Mouse (Mus musculus): ENCODE measurements around the gene Mllt10. TPM values are rescaled to one million over a fixed set of nuclear protein-coding genes. Genes with fewer than 3 reads are reported as not detected.

The Mllt10 gene
- 38.7 and 43.5 TPM in 2 replicates for polyA plus RNA-seq (2014; fragmentation: Nextera tagmentation; extraction: Ambion mirVana)

DNA sequence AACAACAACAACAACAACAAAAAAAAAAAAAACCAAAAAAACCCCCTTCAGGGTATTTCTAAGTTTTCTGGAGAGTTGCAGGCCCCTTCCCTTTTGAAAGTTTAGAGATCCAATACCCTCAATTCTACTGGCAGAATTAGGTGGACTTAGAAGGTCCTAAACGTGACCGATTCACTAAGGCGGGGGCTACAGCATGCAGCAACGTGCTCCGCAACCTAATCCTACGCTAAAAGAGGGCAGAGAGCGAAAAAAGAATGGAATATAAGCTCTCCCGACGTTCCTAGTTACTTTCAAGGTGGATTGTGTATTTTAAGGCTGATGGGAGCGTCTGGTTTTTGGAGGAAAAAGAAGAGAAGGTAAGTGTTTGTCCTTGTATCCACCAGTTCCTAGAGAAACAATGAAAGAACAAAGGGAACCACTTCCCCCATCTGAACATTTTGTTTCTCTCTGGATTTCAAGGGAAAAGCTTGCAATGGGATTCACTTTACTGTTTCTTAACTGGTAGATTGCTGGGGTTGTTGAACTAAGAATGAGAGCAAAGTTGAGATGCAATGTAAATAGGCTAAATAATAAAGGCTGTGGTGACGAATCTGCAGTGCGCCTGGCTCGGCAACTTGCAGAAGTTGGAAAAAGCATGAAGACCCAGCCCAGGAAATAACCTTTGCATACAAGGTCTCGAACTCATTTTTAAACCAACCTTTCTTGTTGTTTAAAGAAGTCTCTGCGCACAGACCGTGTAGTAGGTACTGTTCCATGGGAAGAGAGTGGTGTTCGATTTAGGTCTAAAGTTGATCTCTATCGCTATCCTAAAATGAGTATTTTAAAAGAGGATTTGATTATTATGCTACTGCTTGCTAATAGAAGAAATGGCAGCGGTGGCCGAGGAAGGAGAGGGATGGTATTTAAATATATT lies at the start of gene Mllt10:
Mllt10 (plus strand) TSS at position 222 of the 913 bp plus-strand sequence.
- no peak for ATAC-seq
- Histone ChIP-seq H3K9me3 (replicated peaks; ENCODE audit: control insufficient read depth, low read length) (no peaks in the 10 kb centered on the region), H3K36me3 (ENCODE audit: control insufficient read depth, insufficient read depth, low read length) (no peaks in the 10 kb centered on the region), H3K27ac (ENCODE audit: low read depth, low read length) (peak within 1 kb of the TSS; percentile 100), H3K27me3 (replicated peaks; ENCODE audit: control insufficient read depth, insufficient read depth, low read length) (no peaks in the 10 kb centered on the region), H3K4me3 (ENCODE audit: low read depth, low read length) (peak within 1 kb of the TSS; percentile 57), H3K4me1 (ENCODE audit: control insufficient read depth, insufficient read depth, low read length) (peaks cover 27% of the 10 kb centered on the region), H3K9ac (ENCODE audit: low read length) (peak within 1 kb of the TSS; percentile 98), H3K4me2 (ENCODE audit: low read length) (peak within 1 kb of the TSS; percentile 98)
- peak; percentile 64 for DNase-seq (ENCODE audit: low spot score)
- 1% methylated on average over 20 of the region's 20 CpGs for WGBS

DNA sequence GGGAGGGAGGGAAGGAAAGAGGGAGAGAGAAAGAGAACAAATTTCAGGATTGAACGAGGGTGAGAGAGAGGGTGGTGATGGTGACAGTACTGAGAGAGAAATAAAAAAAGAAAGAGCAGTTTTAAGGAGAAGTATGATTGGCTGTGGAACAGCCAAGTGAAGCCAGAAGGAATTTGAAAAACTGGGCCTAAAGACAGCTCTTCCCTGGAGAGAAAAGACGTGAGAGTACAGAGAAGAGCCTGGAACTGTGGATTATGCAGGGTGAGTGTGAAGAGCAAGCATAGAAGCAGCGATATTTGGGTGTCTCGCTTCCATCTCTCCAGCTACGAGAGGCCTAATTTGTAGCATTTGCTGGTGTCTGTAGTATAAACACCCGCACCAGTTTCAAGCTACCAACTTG lies 43.8 kb upstream of the Mllt10 start:
- Histone ChIP-seq H3K4me3 (ENCODE audit: low read depth, low read length) (no peak overlapping the region), H3K4me1 (ENCODE audit: control insufficient read depth, insufficient read depth, low read length) (no peaks in the 10 kb centered on the region), H3K36me3 (ENCODE audit: control insufficient read depth, insufficient read depth, low read length) (no peaks in the 10 kb centered on the region), H3K9me3 (replicated peaks; ENCODE audit: control insufficient read depth, low read length) (no peaks in the 10 kb centered on the region), H3K9ac (ENCODE audit: low read length) (no peak overlapping the region), H3K27me3 (replicated peaks; ENCODE audit: control insufficient read depth, insufficient read depth, low read length) (no peaks in the 10 kb centered on the region), H3K27ac (ENCODE audit: low read depth, low read length) (no peak overlapping the region), H3K4me2 (ENCODE audit: low read length) (no peak overlapping the region)
- no peak; the same call in 1 of the 2 replicates for ATAC-seq
- WGBS = 86% methylated on average over 6 of the region's 6 CpGs
- no peak for DNase-seq (ENCODE audit: low spot score)

- 91% methylated on average over 3 of the region's 3 CpGs for WGBS
- Histone ChIP-seq H3K4me3 (ENCODE audit: low read depth, low read length) (no peak overlapping the region), H3K4me1 (ENCODE audit: control insufficient read depth, insufficient read depth, low read length) (no peaks in the 10 kb centered on the region), H3K27me3 (replicated peaks; ENCODE audit: control insufficient read depth, insufficient read depth, low read length) (no peaks in the 10 kb centered on the region), H3K36me3 (ENCODE audit: control insufficient read depth, insufficient read depth, low read length) (no peaks in the 10 kb centered on the region), H3K27ac (ENCODE audit: low read depth, low read length) (no peak overlapping the region), H3K9ac (ENCODE audit: low read length) (no peak overlapping the region), H3K9me3 (replicated peaks; ENCODE audit: control insufficient read depth, low read length) (no peaks in the 10 kb centered on the region), H3K4me2 (ENCODE audit: low read length) (no peak overlapping the region)
- no peak for DNase-seq (ENCODE audit: low spot score)
- no peak for ATAC-seq
Observed at GRCm38 (mm10) chr2:18012866-18013265, 42.2 kb upstream of the Mllt10 start.

- Histone ChIP-seq H3K4me2 (ENCODE audit: low read length) (no peak overlapping the region), H3K9ac (ENCODE audit: low read length) (no peak overlapping the region), H3K4me3 (ENCODE audit: low read depth, low read length) (no peak overlapping the region), H3K4me1 (ENCODE audit: control insufficient read depth, insufficient read depth, low read length) (no peaks in the 10 kb centered on the region), H3K27me3 (replicated peaks; ENCODE audit: control insufficient read depth, insufficient read depth, low read length) (no peaks in the 10 kb centered on the region), H3K9me3 (replicated peaks; ENCODE audit: control insufficient read depth, low read length) (no peaks in the 10 kb centered on the region), H3K27ac (ENCODE audit: low read depth, low read length) (no peak overlapping the region), H3K36me3 (ENCODE audit: control insufficient read depth, insufficient read depth, low read length) (no peaks in the 10 kb centered on the region)
- WGBS = 46% methylated on average over 3 of the region's 3 CpGs
- ATAC-seq (no peak), DNase-seq (ENCODE audit: low spot score) (no peak)
Observed at GRCm38 (mm10) chr2:18015581-18015980, 39.5 kb upstream of the Mllt10 start.

DNA sequence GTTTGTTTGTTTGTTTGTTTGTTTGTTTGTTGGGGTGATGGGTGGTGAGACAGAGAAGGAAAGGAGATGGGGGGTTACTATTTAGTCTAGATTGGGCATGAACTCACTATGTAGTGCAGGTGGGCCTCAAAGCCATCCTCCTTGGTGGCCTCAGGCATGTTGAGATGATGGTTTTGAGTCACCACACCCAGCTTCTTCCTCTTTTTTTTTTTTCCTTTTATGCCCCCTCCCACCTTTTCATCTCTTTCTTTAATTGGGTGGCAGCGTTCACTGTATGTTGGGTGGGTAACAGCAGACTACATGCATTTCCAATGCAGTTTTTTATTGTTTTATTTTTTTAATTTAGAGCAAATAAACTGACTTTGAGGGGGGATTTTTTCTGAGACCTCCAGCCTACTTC lies 38.4 kb upstream of the Mllt10 start:
- no peaks in the 10 kb centered on the region for H3K4me1 ChIP-seq (ENCODE audit: control insufficient read depth, insufficient read depth, low read length)
- no peaks in the 10 kb centered on the region for H3K9me3 ChIP-seq (replicated peaks; ENCODE audit: control insufficient read depth, low read length)
- no peaks in the 10 kb centered on the region for H3K36me3 ChIP-seq (ENCODE audit: control insufficient read depth, insufficient read depth, low read length)
- no peaks in the 10 kb centered on the region for H3K27me3 ChIP-seq (replicated peaks; ENCODE audit: control insufficient read depth, insufficient read depth, low read length)
- H3K4me3 ChIP-seq (ENCODE audit: low read depth, low read length) = no peak overlapping the region
- WGBS = 86% methylated on average over 1 of the region's 1 CpGs
- no peak overlapping the region for H3K9ac ChIP-seq (ENCODE audit: low read length)
- ATAC-seq = no peak
- DNase-seq (ENCODE audit: low spot score) = no peak
- no peak overlapping the region for H3K4me2 ChIP-seq (ENCODE audit: low read length)
- no peak overlapping the region for H3K27ac ChIP-seq (ENCODE audit: low read depth, low read length)

- Histone ChIP-seq H3K9ac (ENCODE audit: low read length) (no peak overlapping the region), H3K27ac (ENCODE audit: low read depth, low read length) (no peak overlapping the region), H3K36me3 (ENCODE audit: control insufficient read depth, insufficient read depth, low read length) (no peaks in the 10 kb centered on the region), H3K4me3 (ENCODE audit: low read depth, low read length) (no peak overlapping the region), H3K4me1 (ENCODE audit: control insufficient read depth, insufficient read depth, low read length) (no peaks in the 10 kb centered on the region), H3K9me3 (replicated peaks; ENCODE audit: control insufficient read depth, low read length) (no peaks in the 10 kb centered on the region), H3K4me2 (ENCODE audit: low read length) (no peak overlapping the region), H3K27me3 (replicated peaks; ENCODE audit: control insufficient read depth, insufficient read depth, low read length) (no peaks in the 10 kb centered on the region)
- DNase-seq (ENCODE audit: low spot score) (no peak), ATAC-seq (no peak)
- 92% methylated on average over 6 of the region's 6 CpGs for WGBS
Observed at GRCm38 (mm10) chr2:18017321-18017720, 37.7 kb upstream of the Mllt10 start.

- 83% methylated on average over 1 of the region's 1 CpGs for WGBS
- no peak for DNase-seq (ENCODE audit: low spot score)
Observed at GRCm38 (mm10) chr2:18019122-18019521, 35.9 kb upstream of the Mllt10 start.

DNA sequence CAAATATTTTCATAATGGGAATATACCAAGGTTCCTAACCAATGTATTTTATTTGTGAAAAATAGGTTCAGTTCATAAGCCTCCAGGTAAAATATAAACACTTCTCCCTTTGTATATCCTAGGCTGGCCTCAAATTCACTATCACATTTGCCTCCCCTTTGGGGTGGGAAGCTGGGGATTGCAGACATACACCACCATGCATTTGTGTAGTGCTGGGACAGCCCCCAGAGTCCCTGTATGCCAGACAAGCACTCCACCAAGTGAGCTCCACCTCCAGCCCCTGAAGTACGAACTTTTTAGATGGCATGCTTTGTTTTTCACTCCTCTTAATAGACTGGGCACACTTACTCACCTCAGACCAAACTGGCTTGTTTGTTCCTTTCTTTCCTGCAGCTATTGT lies 32.2 kb upstream of the Mllt10 start:
- Histone ChIP-seq H3K4me3 (ENCODE audit: low read depth, low read length) (no peak overlapping the region), H3K9ac (ENCODE audit: low read length) (no peak overlapping the region), H3K27me3 (replicated peaks; ENCODE audit: control insufficient read depth, insufficient read depth, low read length) (no peaks in the 10 kb centered on the region), H3K36me3 (ENCODE audit: control insufficient read depth, insufficient read depth, low read length) (no peaks in the 10 kb centered on the region), H3K4me2 (ENCODE audit: low read length) (no peak overlapping the region), H3K27ac (ENCODE audit: low read depth, low read length) (no peak overlapping the region), H3K4me1 (ENCODE audit: control insufficient read depth, insufficient read depth, low read length) (peaks cover 7% of the 10 kb centered on the region; the same call in 1 of the 2 replicates), H3K9me3 (replicated peaks; ENCODE audit: control insufficient read depth, low read length) (no peaks in the 10 kb centered on the region)
- WGBS = 12% methylated on average over 1 of the region's 1 CpGs
- DNase-seq (ENCODE audit: low spot score) (no peak), ATAC-seq (no peak)

More at GRCm38 (mm10) chr2:18019122-18019521, 35.9 kb upstream of the Mllt10 start:
- Histone ChIP-seq H3K27me3 (replicated peaks; ENCODE audit: control insufficient read depth, insufficient read depth, low read length) (no peaks in the 10 kb centered on the region), H3K9me3 (replicated peaks; ENCODE audit: control insufficient read depth, low read length) (no peaks in the 10 kb centered on the region), H3K27ac (ENCODE audit: low read depth, low read length) (no peak overlapping the region), H3K36me3 (ENCODE audit: control insufficient read depth, insufficient read depth, low read length) (no peaks in the 10 kb centered on the region), H3K9ac (ENCODE audit: low read length) (no peak overlapping the region), H3K4me1 (ENCODE audit: control insufficient read depth, insufficient read depth, low read length) (no peaks in the 10 kb centered on the region), H3K4me3 (ENCODE audit: low read depth, low read length) (no peak overlapping the region), H3K4me2 (ENCODE audit: low read length) (no peak overlapping the region)
- no peak for ATAC-seq

GRCm38 (mm10) chr2:18025116-18025515 lies 29.9 kb upstream of the Mllt10 start:
- peak overlapping the region; percentile 94; the same call in 1 of the 2 replicates for H3K9ac ChIP-seq (ENCODE audit: low read length)
- ATAC-seq (no peak), DNase-seq (ENCODE audit: low spot score) (peak; percentile 33)
- H3K9me3 ChIP-seq (replicated peaks; ENCODE audit: control insufficient read depth, low read length) = no peaks in the 10 kb centered on the region
- H3K36me3 ChIP-seq (ENCODE audit: control insufficient read depth, insufficient read depth, low read length) = no peaks in the 10 kb centered on the region
- H3K27me3 ChIP-seq (replicated peaks; ENCODE audit: control insufficient read depth, insufficient read depth, low read length) = no peaks in the 10 kb centered on the region
- 8% methylated on average over 5 of the region's 5 CpGs for WGBS
- peak overlapping the region; percentile 99 for H3K4me2 ChIP-seq (ENCODE audit: low read length)
- H3K4me3 ChIP-seq (ENCODE audit: low read depth, low read length) = peak overlapping the region; percentile 63
- no peak overlapping the region for H3K27ac ChIP-seq (ENCODE audit: low read depth, low read length)
- peaks cover 13% of the 10 kb centered on the region; the same call in 1 of the 2 replicates for H3K4me1 ChIP-seq (ENCODE audit: control insufficient read depth, insufficient read depth, low read length)
